Mouse (Mus musculus) embryonic fibroblast, embryonic 13.5 days (primary cell): ENCODE results near the gene Taf5.

Experiments
- CTCF ChIP-seq: IDR thresholded peaks from 2 replicates; pipeline ENCODE4 v1.5.1; 2011; ENCODE audit warnings: mild to moderate bottlenecking, control low read depth, low read length, moderate library complexity, borderline replicate concordance; ENCODE audit not compliant: insufficient read depth
- POLR2A ChIP-seq: IDR thresholded peaks from 2 replicates; pipeline ENCODE4 v1.6.1; 2011; ENCODE audit warnings: low read depth, mild to moderate bottlenecking, control low read depth, low read length, moderate library complexity

DNA sequence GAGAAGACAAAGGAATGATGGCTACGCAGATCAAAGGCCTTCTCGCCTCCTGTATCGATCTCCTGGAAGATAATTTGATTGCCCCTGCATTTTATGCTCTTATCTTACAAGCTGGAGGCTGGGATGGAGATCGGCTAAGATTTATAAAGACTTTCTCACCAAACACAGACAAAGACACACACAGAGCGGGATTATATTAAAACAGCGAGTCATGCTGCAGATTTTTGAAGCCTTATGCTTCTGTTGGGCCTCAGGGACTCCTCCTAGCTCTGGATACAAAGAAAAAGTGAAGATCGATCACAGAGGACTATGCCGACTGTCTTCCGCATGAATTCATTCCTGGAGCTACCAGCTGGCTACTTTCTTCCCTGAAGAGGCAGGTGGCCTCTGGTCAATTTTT, 37.8 kb upstream of the Taf5 start:
- TF ChIP-seq POLR2A (no peak), CTCF (no peak)
